Mouse (Mus musculus): ENCODE results near the gene Nr2c2ap. TPM values are rescaled to one million over a fixed set of nuclear protein-coding genes. Genes with fewer than 3 reads are reported as not detected.

The Nr2c2ap gene
- total and polyA plus RNA-seq, 3 experiments: 5.5 to 7.6 (median 7.0) TPM

DNA sequence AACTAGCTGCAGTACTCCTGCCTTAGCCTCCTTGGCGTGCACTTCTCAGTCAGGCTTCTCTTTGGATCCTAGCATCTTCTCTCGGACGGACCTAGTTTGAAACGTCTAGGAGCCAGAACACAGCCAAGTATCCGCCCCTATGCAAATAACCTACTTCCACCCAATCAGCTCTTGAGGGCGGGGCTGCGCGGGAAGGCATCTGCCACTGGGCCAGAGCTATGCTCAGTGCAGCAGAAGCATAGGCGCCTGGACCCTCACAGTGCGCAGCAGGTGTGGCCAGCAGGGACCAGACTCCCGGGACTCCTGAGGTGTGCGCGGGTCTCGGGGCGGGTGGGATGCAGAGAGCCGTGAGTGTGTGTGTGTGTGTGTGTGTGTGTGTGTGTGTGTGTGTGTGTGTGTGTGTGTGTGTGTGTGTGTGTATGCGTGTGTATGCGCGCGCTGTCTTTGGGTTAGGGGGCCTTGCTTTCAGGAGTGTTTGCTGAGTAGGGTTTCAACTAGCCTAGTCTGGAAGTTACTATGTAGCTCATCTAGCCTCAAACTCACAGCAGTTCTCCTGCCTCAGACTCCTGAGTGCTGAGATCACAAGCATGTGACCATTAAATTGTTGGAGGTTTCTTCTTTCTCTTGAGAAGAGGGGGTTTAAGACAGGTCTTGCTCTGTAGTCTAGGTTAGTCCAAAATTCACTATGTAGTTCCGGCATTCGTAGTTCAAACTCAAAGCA lies 21.6 kb downstream of the Nr2c2ap start:
- no peak overlapping the region for H3K9ac ChIP-seq (ENCODE audit: low read depth, low read length)
- no peak overlapping the region for H3K27ac ChIP-seq
- H3K79me2 ChIP-seq (replicated peaks; ENCODE audit: control insufficient read depth, insufficient read depth, low read length): no peaks in the 10 kb centered on the region
- WGBS: 19% methylated on average over 22 of the region's 22 CpGs
- DNase-seq: peak; percentile 47 to 55
- TF ChIP-seq POLR2A (IDR thresholded peaks at IDR 0.05; ENCODE audit: insufficient read depth, low read depth, low read length) (no peak), EP300 (IDR thresholded peaks at IDR 0.05; ENCODE audit: insufficient read depth, low read depth, low read length) (no peak)
- H3K4me3 ChIP-seq: no peak overlapping the region
- intact Hi-C loops (cut with DNase I): no loop called here
- H3K27me3 ChIP-seq (ENCODE audit: control insufficient read depth, insufficient read depth, low read length): no peaks in the 10 kb centered on the region
- H3K4me1 ChIP-seq (ENCODE audit: control insufficient read depth, insufficient read depth, low read length): peaks cover 1% of the 10 kb centered on the region
- no peaks in the 10 kb centered on the region for H3K36me3 ChIP-seq (ENCODE audit: control insufficient read depth, insufficient read depth, low read length)

DNA sequence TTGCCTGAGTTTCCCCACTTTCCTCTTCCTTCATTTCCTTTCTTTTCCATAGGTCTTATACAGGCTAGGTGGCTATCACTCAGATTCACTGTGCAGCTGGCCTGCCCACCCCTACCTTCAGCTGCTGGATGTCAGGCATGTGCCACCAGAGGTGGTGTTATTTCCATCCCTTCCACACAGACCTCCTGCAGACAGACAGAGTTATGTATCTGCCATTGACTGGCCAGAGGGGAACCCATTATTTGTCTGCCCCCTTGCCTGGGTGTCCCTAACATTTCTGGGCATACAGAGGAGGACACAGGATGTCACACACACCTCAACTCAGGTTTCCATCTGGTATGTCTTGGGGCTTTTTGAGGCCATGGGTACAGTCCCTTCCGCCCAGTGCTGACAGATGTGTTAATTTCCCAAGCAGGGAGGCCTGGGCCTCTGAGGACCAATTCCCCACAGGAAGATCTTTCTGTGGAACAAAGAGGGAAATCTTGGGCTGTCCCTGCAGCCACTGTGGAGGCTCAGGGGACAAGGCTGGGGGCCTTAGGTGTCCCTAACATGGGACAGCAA lies 26.2 kb downstream of the Nr2c2ap start:
- WGBS: 91% methylated on average over 1 of the region's 1 CpGs
- H3K4me3 ChIP-seq: no peak overlapping the region
- H3K79me2 ChIP-seq (replicated peaks; ENCODE audit: control insufficient read depth, insufficient read depth, low read length): no peaks in the 10 kb centered on the region
- no peak for DNase-seq
- no peaks in the 10 kb centered on the region for H3K27me3 ChIP-seq (ENCODE audit: control insufficient read depth, insufficient read depth, low read length)
- H3K4me1 ChIP-seq (ENCODE audit: control insufficient read depth, insufficient read depth, low read length): peaks cover 2% of the 10 kb centered on the region
- intact Hi-C loops (cut with DNase I): no loop called here
- TF ChIP-seq CTCF (IDR thresholded peaks at IDR 0.05) (no peak), POLR2A (IDR thresholded peaks at IDR 0.05; ENCODE audit: insufficient read depth, low read depth, low read length) (no peak), EP300 (IDR thresholded peaks at IDR 0.05; ENCODE audit: insufficient read depth, low read depth, low read length) (no peak)
- H3K27ac ChIP-seq: no peak overlapping the region
- no peaks in the 10 kb centered on the region for H3K36me3 ChIP-seq (ENCODE audit: control insufficient read depth, insufficient read depth, low read length)
- H3K9ac ChIP-seq (ENCODE audit: low read depth, low read length): no peak overlapping the region

DNA sequence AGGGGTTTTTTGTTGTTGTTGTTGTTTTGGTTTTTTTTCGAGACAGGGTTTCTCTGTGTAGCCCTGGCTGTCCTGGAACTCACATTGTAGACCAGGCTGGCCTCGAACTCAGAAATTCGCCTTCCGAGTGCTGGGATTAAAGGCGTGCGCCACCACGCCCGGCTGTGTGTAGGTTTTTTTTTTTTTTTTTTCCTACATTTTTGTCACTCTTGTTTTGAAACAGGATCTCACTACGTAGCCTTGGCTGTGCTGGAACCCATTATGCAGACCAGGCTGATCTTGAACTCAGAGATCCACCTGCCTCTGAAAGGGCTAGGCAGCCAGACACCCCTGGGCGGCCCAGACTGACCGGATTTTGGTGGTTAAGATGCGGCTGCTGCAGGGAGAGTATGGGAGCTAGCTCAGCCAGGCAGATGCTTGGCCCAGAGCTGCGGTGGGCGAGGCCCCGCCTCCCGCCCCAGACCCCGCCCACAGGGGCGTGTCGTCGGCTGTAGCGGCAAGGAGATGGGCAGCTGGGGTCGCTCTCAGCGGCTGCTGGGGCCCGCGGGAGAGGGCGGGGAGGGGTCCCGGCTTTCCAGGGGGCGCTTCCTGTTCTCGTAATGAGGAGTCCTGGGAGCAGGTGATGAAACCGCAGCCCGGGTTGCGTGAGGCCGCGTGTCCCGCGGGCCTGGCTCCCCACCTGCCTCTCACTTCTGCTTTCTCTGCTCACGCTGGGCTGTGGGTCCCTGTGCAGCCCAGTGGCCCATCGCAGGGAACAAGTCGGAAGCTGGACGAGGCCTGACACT lies 27.1 kb downstream of the Nr2c2ap start:
- peak; percentile 76 to 80 for DNase-seq
- Histone ChIP-seq H3K4me3 (peak overlapping the region; percentile 47), H3K79me2 (replicated peaks; ENCODE audit: control insufficient read depth, insufficient read depth, low read length) (no peaks in the 10 kb centered on the region), H3K4me1 (ENCODE audit: control insufficient read depth, insufficient read depth, low read length) (peaks cover 1% of the 10 kb centered on the region; the same call in 1 of the 2 replicates), H3K36me3 (ENCODE audit: control insufficient read depth, insufficient read depth, low read length) (no peaks in the 10 kb centered on the region), H3K9ac (ENCODE audit: low read depth, low read length) (peak overlapping the region; percentile 64), H3K27me3 (ENCODE audit: control insufficient read depth, insufficient read depth, low read length) (no peaks in the 10 kb centered on the region), H3K27ac (no peak overlapping the region)
- TF ChIP-seq POLR2A (IDR thresholded peaks at IDR 0.05; ENCODE audit: insufficient read depth, low read depth, low read length) (no peak), EP300 (IDR thresholded peaks at IDR 0.05; ENCODE audit: insufficient read depth, low read depth, low read length) (no peak), CTCF (IDR thresholded peaks at IDR 0.05) (no peak)
- WGBS: 11% methylated on average over 40 of the region's 40 CpGs
- intact Hi-C loops (cut with DNase I): no loop called here

DNA sequence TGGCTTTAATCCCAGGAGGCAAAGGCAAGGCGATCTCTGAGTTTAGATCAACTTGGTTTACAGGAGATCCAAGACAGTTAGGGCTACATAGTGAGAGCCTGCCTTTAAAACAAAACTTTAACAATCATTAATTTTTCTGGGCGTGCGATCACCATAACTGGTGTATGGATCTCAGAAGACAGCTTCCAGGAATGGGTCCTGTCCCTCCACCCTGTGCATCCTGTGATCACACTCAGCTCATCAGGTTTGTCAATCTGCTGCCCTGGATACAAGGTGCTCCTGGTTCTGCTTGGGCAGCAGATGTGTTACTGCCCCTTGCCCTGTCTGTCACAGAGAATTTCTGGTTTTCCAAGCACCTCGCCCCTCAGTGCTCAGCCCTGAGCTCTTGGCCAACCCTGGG lies 28.1 kb downstream of the Nr2c2ap start:
- no peaks in the 10 kb centered on the region for H3K79me2 ChIP-seq (replicated peaks; ENCODE audit: control insufficient read depth, insufficient read depth, low read length)
- H3K36me3 ChIP-seq (ENCODE audit: control insufficient read depth, insufficient read depth, low read length): no peaks in the 10 kb centered on the region
- intact Hi-C loops (cut with DNase I): no loop called here
- peaks cover 1% of the 10 kb centered on the region; the same call in 1 of the 2 replicates for H3K4me1 ChIP-seq (ENCODE audit: control insufficient read depth, insufficient read depth, low read length)
- TF ChIP-seq POLR2A (IDR thresholded peaks at IDR 0.05; ENCODE audit: insufficient read depth, low read depth, low read length): no peak
- TF ChIP-seq EP300 (IDR thresholded peaks at IDR 0.05; ENCODE audit: insufficient read depth, low read depth, low read length): no peak
- no peak for TF ChIP-seq CTCF (IDR thresholded peaks at IDR 0.05)
- H3K4me3 ChIP-seq: no peak overlapping the region
- no peak for DNase-seq
- H3K9ac ChIP-seq (ENCODE audit: low read depth, low read length): no peak overlapping the region
- 85% methylated on average over 4 of the region's 4 CpGs for WGBS
- no peaks in the 10 kb centered on the region for H3K27me3 ChIP-seq (ENCODE audit: control insufficient read depth, insufficient read depth, low read length)
- no peak overlapping the region for H3K27ac ChIP-seq

DNA sequence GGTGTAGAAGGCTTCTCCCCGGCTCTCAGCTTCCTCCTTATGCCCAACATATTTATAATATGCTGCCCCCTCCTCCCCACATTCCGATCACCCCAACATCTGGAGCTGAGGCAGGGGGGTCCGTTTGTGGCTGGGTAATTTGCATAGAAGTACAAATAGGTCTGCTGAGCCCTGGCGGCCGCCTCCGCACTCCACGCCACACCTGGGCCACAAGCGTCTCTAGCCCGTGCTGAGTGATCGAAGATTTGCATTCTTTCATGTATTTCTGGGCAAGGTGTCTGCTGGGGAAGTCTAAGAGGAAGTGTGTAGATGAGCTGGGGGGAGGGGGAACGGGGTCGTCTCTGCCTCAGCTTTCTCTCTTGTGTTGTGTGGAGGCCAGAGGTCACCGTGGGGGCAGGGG lies 28.9 kb downstream of the Nr2c2ap start:
- Histone ChIP-seq H3K36me3 (ENCODE audit: control insufficient read depth, insufficient read depth, low read length) (no peaks in the 10 kb centered on the region), H3K4me1 (ENCODE audit: control insufficient read depth, insufficient read depth, low read length) (peaks cover 1% of the 10 kb centered on the region; the same call in 1 of the 2 replicates), H3K27me3 (ENCODE audit: control insufficient read depth, insufficient read depth, low read length) (no peaks in the 10 kb centered on the region), H3K9ac (ENCODE audit: low read depth, low read length) (no peak overlapping the region), H3K27ac (no peak overlapping the region), H3K79me2 (replicated peaks; ENCODE audit: control insufficient read depth, insufficient read depth, low read length) (no peaks in the 10 kb centered on the region), H3K4me3 (no peak overlapping the region)
- TF ChIP-seq EP300 (IDR thresholded peaks at IDR 0.05; ENCODE audit: insufficient read depth, low read depth, low read length): no peak
- no peak for TF ChIP-seq CTCF (IDR thresholded peaks at IDR 0.05)
- no peak for TF ChIP-seq POLR2A (IDR thresholded peaks at IDR 0.05; ENCODE audit: insufficient read depth, low read depth, low read length)
- DNase-seq: peak in 1 of 2 experiments; percentile 29
- intact Hi-C loops (cut with DNase I): no loop called here
- WGBS: 54% methylated on average over 13 of the region's 13 CpGs
